Mouse (Mus musculus) retina, postnatal 7 days (tissue): ENCODE measurements around the gene Cnih1.
A peak's percentile ranks its signal among the peaks of the same experiment; 100 is the strongest.
"Not testable (repeated sequence)": the region's sequence is repeated elsewhere in the genome, so short reads cannot be mapped to it uniquely, and the experiment has no call there.

ENCODE experiments used
- DNase-seq: peaks from one replicate; pipeline ENCODE4 v3.0.0-alpha.2; 2012; ENCODE audit warnings: low read depth, low spot score

The Cnih1 gene

DNA sequence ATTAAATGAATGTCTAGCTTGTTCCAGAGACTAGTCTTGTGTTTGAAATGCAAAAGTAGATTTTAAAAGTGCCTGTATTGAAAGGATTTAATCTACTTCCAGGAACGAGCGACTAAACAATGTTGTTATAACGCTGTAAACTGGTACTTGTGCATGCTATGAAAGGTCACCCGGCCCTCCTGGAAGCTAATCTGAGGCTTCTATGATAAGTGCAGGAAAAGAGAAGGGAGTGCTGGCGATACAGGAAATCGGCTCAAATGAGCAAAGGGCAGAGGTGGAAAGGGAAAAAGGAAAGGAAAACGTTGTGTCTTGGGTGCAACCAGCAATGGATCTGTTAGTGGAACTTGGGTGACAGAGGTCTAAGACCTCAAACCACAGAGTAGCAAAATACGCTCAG, 292 bp upstream of the Cnih1 start:
- DNase-seq, result no peak

GRCm38 (mm10) chr14:46787454-46787786, 791 bp downstream of the Cnih1 start:
- DNase-seq, result no peak

DNA sequence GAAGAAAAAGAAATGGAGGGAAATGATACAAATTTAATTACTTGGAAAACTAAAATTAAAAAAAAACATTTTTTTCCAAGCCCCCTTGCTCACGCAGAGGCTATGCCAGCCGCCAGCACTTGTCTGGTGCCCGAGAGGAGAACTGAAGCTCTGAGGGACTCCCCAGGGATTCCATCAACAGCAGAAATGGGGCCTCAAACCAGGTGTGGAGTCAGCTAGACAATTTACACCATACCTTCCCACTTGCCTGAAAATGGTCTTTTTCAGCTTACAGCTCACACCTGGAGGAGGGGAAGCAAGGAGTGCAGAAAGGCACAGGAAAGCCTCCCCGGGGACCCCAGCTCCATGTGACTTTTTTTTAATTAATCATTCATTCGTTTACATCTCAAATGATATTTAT, 3.0 kb downstream of the Cnih1 start:
- DNase-seq, result no peak

- DNase-seq, result no peak
These were observed 4.8 kb downstream of the Cnih1 start for GRCm38 (mm10) chr14:46783327-46783926.

DNA sequence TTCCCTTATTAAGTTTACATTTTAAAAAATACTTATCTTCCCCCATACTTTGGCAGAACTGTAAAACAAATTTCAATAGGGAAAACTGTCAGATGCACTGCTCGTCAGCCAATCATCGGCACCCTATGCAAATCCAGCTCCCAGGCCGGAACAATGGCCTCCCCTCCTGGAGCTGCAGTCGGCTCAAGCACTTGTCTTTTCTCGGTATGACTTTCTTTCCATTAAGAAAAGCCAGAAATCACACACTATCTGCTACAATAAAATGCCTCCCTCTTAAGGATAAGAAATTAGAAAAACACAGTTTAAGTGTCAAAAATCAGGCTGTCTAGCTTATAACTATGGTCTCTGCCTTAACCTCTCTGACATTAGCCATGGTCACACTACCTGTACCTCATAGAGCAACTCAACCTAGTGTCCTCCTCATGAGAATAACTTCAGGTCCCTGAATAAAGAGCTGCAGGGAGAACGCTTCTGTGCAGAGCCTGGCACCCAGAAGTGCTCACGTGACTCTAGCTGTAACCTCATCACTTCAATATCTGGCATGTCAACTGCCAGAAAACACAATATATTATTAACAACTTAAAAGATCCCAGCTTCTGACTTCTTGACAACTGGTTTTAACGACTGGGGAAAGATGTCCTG, 5.9 kb downstream of the Cnih1 start:
- DNase-seq, result no peak

DNA sequence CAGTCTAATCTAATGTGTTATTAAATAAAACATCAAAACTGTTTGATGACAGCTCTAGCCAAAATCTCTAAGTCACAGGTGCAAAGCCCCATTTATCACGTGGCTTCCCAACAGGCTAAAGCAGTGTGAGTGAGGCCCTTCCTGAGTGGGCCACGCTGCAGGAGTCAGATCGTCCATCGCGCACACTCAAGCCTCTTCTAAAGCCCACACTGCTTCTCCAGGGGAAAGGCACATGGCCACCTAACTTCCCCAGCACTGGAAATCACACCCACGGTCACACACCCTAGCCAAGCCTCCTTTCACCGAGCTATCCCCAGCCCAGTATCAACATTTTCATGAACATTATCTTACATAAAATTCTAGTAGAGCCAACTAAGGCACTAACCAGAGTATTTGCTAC, 7.1 kb downstream of the Cnih1 start:
- no peak for DNase-seq

DNA sequence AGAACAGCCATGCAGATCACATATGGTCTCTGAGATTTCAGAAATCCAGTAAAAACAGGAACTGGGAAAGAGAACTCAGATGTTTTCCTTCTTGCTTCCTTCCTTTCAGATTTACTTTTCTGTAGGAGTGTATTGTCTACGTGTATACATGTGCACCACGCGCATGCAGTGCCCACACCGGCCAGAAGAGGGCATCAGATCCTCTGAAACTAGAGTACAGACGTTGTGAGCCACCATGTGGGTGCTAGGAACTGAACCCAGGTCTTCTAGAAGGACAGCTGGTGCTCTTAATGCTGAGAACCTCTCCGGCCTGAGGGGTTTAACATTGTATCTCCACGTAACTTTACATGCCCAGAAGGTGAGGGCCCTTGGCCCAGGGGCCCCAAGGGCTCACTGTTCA, 9.0 kb downstream of the Cnih1 start:
- no peak for DNase-seq

- DNase-seq, result no peak
These were observed 9.5 kb downstream of the Cnih1 start for GRCm38 (mm10) chr14:46778756-46779155.

- DNase-seq, result no peak
These were observed 18.2 kb downstream of the Cnih1 start for GRCm38 (mm10) chr14:46770036-46770435.

- no peak for DNase-seq
These were observed 21.1 kb downstream of the Cnih1 start for GRCm38 (mm10) chr14:46767116-46767515.

DNA sequence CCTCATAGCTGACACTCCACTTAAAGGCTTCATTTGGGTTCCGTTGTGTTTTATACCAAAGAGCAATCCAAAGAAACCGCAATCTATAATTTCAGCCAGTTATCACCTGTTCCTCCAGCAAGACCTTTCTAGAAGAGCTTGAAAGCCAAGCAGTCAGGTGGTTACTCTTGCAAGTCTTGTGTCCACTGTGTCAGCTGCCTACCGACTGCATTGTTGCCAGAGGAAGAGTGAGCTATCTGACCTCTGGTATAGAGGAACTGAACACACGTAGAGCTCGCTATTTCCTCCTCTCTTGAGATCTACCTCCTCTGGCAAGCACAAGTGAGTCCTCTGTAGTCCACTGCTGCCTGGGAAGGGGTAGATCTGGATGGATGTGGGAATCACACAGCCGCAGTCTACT, 27.0 kb downstream of the Cnih1 start:
- no peak for DNase-seq

DNA sequence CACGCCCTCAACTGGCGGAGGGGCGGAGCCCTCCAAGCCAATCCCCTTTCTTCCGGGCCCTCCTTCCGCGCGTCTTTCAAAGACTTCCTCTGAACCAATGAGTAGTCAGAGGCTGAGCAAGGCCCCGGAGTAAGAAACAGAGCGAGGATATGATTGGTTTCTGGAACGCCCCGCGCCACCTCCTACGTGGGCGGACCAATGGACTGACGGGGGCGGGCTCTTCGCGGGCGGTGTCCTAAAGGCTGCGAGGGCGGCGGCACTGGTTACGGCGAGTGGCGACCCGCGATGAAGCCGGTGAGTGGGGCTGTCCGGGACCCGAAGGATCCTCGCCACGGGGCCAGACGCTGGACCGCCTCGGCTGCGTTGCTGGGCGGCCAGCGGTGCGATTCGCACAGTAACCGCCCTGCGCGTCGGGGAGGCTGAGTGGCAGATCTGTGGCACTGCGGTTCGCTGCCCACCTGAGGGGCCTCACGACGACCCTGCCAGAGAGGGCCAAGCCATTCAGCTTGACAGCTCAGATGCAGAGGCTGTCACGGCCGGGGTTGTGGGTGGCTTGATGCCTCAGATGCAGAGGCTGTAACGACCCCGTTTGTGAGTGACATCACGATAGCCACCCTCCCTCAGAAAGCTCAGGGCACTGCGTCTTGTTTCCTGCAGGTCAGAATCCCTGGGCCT, 27.7 kb downstream of the Cnih1 start, which contains the start of gene Cdkn3:
Cdkn3 (plus strand) TSS at position 187 of the 675 bp plus-strand sequence.
- DNase-seq, result peak; percentile 81

GRCm38 (mm10) chr14:46759970-46760354, 28.2 kb downstream of the Cnih1 start:
- DNase-seq, result no peak

GRCm38 (mm10) chr14:46757736-46758135, 30.5 kb downstream of the Cnih1 start:
- no peak for DNase-seq

- DNase-seq, result no peak
These were observed 32.4 kb downstream of the Cnih1 start for GRCm38 (mm10) chr14:46755851-46756250.

GRCm38 (mm10) chr14:46754371-46754770, 33.8 kb downstream of the Cnih1 start:
- not testable (repeated sequence) for DNase-seq

DNA sequence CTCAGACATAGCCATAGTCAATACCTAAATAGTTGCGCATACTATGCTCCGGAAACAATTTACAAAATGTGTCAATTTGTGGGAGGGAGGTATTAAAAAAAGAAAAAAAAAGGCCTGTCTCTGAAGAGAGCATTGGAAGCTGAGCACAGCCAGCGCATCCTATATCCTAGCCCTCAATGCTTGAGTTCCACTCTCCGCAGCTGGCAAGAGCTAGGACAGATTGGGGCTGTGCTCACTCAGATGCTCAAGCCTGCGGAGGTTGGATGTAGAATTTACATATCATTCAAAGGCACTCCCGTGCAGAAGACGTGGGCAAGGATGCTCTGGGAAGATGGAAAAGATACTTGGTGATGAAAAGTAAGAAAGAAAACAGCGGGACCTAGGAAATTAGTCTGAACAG, 42.8 kb downstream of the Cnih1 start:
- no peak for DNase-seq

DNA sequence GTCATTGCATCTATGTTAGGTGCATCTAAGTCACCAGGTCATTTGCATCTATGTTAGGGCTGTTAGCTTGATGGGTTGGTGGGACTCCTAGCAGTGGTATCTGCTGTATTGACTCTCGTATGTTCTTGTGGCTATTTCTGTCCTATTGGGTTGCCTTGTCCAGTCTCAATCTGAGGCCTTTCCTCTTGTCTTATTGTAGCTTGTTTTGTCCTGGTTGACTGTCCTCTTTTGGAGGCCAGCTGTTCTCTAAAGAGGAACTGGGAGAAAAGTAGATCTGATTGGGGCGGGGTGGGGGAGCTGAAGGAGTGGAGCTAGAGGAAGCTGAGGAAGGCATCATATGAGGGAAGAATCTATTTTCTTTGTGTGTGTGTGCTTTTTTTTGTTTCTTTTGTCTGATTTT, 45.5 kb downstream of the Cnih1 start:
- no peak for DNase-seq

- not testable (repeated sequence) for DNase-seq
These were observed 50.9 kb downstream of the Cnih1 start for GRCm38 (mm10) chr14:46737346-46737745.

DNA sequence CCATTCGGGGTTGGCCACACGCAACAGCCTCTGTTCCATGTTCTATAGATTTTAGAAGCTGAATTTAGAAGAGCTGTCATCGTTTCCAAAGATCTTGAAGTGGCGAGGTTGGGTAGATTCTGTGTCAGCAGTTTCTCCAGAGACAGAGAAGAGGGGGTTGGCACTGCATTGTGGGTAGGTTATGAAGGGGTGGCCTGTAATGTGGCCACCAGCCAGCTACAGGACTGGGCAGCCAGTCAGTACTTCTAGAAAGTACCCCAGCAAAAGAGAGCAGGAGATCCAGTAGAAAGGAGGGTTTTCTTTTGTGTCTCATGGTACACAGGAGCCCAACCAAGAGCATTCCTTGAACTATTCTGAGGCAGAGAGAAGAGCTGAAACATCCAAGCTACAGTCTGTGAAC, 51.8 kb downstream of the Cnih1 start:
- no peak for DNase-seq

- no peak for DNase-seq
These were observed 53.3 kb downstream of the Cnih1 start for GRCm38 (mm10) chr14:46734761-46735455.

- DNase-seq, result no peak
These were observed 53.9 kb downstream of the Cnih1 start for GRCm38 (mm10) chr14:46734262-46734661.

DNA sequence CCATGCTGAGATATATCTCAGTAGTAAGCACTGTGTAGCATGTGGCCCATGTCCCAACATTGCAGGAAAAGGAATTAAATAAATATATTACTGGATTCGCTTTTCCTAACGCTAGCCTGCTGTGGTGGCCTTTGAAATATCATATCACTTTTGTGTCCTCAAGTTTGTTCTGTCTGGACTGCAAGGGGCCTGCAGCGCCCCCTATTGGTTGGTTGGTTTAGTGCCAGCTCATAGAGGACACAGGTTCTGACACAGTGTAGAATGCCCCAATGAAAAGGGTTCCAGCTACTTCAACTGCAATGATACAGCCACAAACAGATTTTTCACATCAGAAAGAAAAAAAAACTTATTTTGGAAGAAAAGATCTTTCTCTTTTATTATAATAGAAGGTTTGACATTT, 62.5 kb downstream of the Cnih1 start:
- DNase-seq, result peak; percentile 3
